Mouse (Mus musculus) olfactory bulb, adult 2 months (tissue): ENCODE measurements around the gene Tbc1d19.

Experiments
- CTCF ChIP-seq: fragments of 200-500 bp; IDR thresholded peaks from 2 replicates; pipeline ENCODE4 v1.5.1; 2012; ENCODE audit warnings: low read depth, mild to moderate bottlenecking, low read length, moderate library complexity; ENCODE audit not compliant: insufficient read depth
- POLR2A ChIP-seq: fragments of 200-500 bp; IDR thresholded peaks from 2 replicates; pipeline ENCODE4 v1.6.1; 2012; ENCODE audit warnings: mild to moderate bottlenecking, low read depth, low read length, moderate library complexity; ENCODE audit not compliant: insufficient read depth

GRCm38 (mm10) chr5:53934826-53935225 is 125.4 kb downstream of the Tbc1d19 start:
- TF ChIP-seq CTCF (no peak), POLR2A (no peak)
